Mouse (Mus musculus): ENCODE measurements at regions not wholly inside any gene's neighbourhood (a gene's known extent, or its start where the extent isn't known, plus 50 kb on each side); places are given as distances from the start of the nearest gene placed in this dataset.

GRCm38 (mm10) chr19:54855190-54855589 lies 271.8 kb downstream of the Gpam start:
- no peak overlapping the region for H3K4me2 ChIP-seq (ENCODE audit: low read depth, low read length)
- DNase-seq (ENCODE audit: low spot score) (no peak), ATAC-seq (replicated peaks; ENCODE audit: insufficient number of reproducible peaks, low FRiP score, low TSS enrichment, low read depth) (no peak)
- H3K27ac ChIP-seq (replicated peaks; ENCODE audit: low read depth, low read length): no peak overlapping the region
- no peaks in the 10 kb centered on the region for H3K36me3 ChIP-seq (replicated peaks; ENCODE audit: control insufficient read depth, insufficient read depth, low read depth, low read length)
- no peaks in the 10 kb centered on the region for H3K4me1 ChIP-seq (ENCODE audit: control insufficient read depth, insufficient read depth, low read length)
- H3K9ac ChIP-seq (replicated peaks; ENCODE audit: low read length): no peak overlapping the region
- H3K27me3 ChIP-seq (ENCODE audit: control insufficient read depth, insufficient read depth, low read length): no peaks in the 10 kb centered on the region
- 76% methylated on average over 2 of the region's 2 CpGs for WGBS
- H3K4me3 ChIP-seq (ENCODE audit: low read depth, low read length): no peak overlapping the region
- H3K9me3 ChIP-seq (replicated peaks; ENCODE audit: control insufficient read depth, low read length): no peaks in the 10 kb centered on the region

- H3K9ac ChIP-seq (replicated peaks; ENCODE audit: low read length): no peak overlapping the region
- no peaks in the 10 kb centered on the region for H3K9me3 ChIP-seq (replicated peaks; ENCODE audit: control insufficient read depth, low read length)
- no peak overlapping the region for H3K27ac ChIP-seq (replicated peaks; ENCODE audit: low read depth, low read length)
- H3K27me3 ChIP-seq (ENCODE audit: control insufficient read depth, insufficient read depth, low read length): no peaks in the 10 kb centered on the region
- no peak overlapping the region for H3K4me3 ChIP-seq (ENCODE audit: low read depth, low read length)
- 92% methylated on average over 3 of the region's 3 CpGs for WGBS
- H3K4me2 ChIP-seq (ENCODE audit: low read depth, low read length): no peak overlapping the region
- H3K4me1 ChIP-seq (ENCODE audit: control insufficient read depth, insufficient read depth, low read length): no peaks in the 10 kb centered on the region
- H3K36me3 ChIP-seq (replicated peaks; ENCODE audit: control insufficient read depth, insufficient read depth, low read depth, low read length): no peaks in the 10 kb centered on the region
- DNase-seq (ENCODE audit: low spot score): no peak
- ATAC-seq (replicated peaks; ENCODE audit: insufficient number of reproducible peaks, low FRiP score, low TSS enrichment, low read depth): no peak
These were observed 288.8 kb downstream of the Gpam start for GRCm38 (mm10) chr19:54838231-54838630.

GRCm38 (mm10) chr19:54836451-54836850 lies 290.6 kb downstream of the Gpam start:
- Histone ChIP-seq H3K4me2 (ENCODE audit: low read depth, low read length) (no peak overlapping the region), H3K36me3 (replicated peaks; ENCODE audit: control insufficient read depth, insufficient read depth, low read depth, low read length) (no peaks in the 10 kb centered on the region), H3K27ac (replicated peaks; ENCODE audit: low read depth, low read length) (no peak overlapping the region), H3K4me3 (ENCODE audit: low read depth, low read length) (no peak overlapping the region), H3K27me3 (ENCODE audit: control insufficient read depth, insufficient read depth, low read length) (no peaks in the 10 kb centered on the region), H3K4me1 (ENCODE audit: control insufficient read depth, insufficient read depth, low read length) (no peaks in the 10 kb centered on the region), H3K9ac (replicated peaks; ENCODE audit: low read length) (no peak overlapping the region), H3K9me3 (replicated peaks; ENCODE audit: control insufficient read depth, low read length) (no peaks in the 10 kb centered on the region)
- DNase-seq (ENCODE audit: low spot score): no peak
- ATAC-seq (replicated peaks; ENCODE audit: insufficient number of reproducible peaks, low FRiP score, low TSS enrichment, low read depth): no peak
- WGBS: 88% methylated on average over 2 of the region's 2 CpGs

GRCm38 (mm10) chr19:54822161-54822560 lies 304.9 kb downstream of the Gpam start:
- Histone ChIP-seq H3K27me3 (ENCODE audit: control insufficient read depth, insufficient read depth, low read length) (no peaks in the 10 kb centered on the region), H3K9me3 (replicated peaks; ENCODE audit: control insufficient read depth, low read length) (no peaks in the 10 kb centered on the region), H3K9ac (replicated peaks; ENCODE audit: low read length) (no peak overlapping the region), H3K36me3 (replicated peaks; ENCODE audit: control insufficient read depth, insufficient read depth, low read depth, low read length) (no peaks in the 10 kb centered on the region), H3K4me1 (ENCODE audit: control insufficient read depth, insufficient read depth, low read length) (no peaks in the 10 kb centered on the region), H3K4me2 (ENCODE audit: low read depth, low read length) (no peak overlapping the region), H3K4me3 (ENCODE audit: low read depth, low read length) (no peak overlapping the region), H3K27ac (replicated peaks; ENCODE audit: low read depth, low read length) (no peak overlapping the region)
- DNase-seq (ENCODE audit: low spot score) (no peak), ATAC-seq (replicated peaks; ENCODE audit: insufficient number of reproducible peaks, low FRiP score, low TSS enrichment, low read depth) (no peak)
- 86% methylated on average over 5 of the region's 5 CpGs for WGBS

- no peaks in the 10 kb centered on the region for H3K27me3 ChIP-seq (ENCODE audit: control insufficient read depth, insufficient read depth, low read length)
- no peak overlapping the region for H3K27ac ChIP-seq (replicated peaks; ENCODE audit: low read depth, low read length)
- no peak overlapping the region for H3K4me3 ChIP-seq (ENCODE audit: low read depth, low read length)
- no peaks in the 10 kb centered on the region for H3K4me1 ChIP-seq (ENCODE audit: control insufficient read depth, insufficient read depth, low read length)
- H3K4me2 ChIP-seq (ENCODE audit: low read depth, low read length): no peak overlapping the region
- WGBS: 81% methylated on average over 4 of the region's 4 CpGs
- no peaks in the 10 kb centered on the region for H3K9me3 ChIP-seq (replicated peaks; ENCODE audit: control insufficient read depth, low read length)
- no peaks in the 10 kb centered on the region for H3K36me3 ChIP-seq (replicated peaks; ENCODE audit: control insufficient read depth, insufficient read depth, low read depth, low read length)
- no peak for DNase-seq (ENCODE audit: low spot score)
- ATAC-seq (replicated peaks; ENCODE audit: insufficient number of reproducible peaks, low FRiP score, low TSS enrichment, low read depth): no peak
- no peak overlapping the region for H3K9ac ChIP-seq (replicated peaks; ENCODE audit: low read length)
These were observed 306.5 kb downstream of the Gpam start for GRCm38 (mm10) chr19:54820587-54820986.

- WGBS: 87% methylated on average over 8 of the region's 8 CpGs
- ATAC-seq (replicated peaks; ENCODE audit: insufficient number of reproducible peaks, low FRiP score, low TSS enrichment, low read depth): no peak
- no peak overlapping the region for H3K4me3 ChIP-seq (ENCODE audit: low read depth, low read length)
These were observed 325.8 kb downstream of the Gpam start for GRCm38 (mm10) chr19:54801123-54801742.

GRCm38 (mm10) chr19:54787171-54787570 lies 339.9 kb downstream of the Gpam start:
- ATAC-seq (replicated peaks; ENCODE audit: insufficient number of reproducible peaks, low FRiP score, low TSS enrichment, low read depth): no peak

More at GRCm38 (mm10) chr19:54801123-54801742, 325.8 kb downstream of the Gpam start:
- no peaks in the 10 kb centered on the region for H3K9me3 ChIP-seq (replicated peaks; ENCODE audit: control insufficient read depth, low read length)
- H3K4me1 ChIP-seq (ENCODE audit: control insufficient read depth, insufficient read depth, low read length): no peaks in the 10 kb centered on the region
- no peaks in the 10 kb centered on the region for H3K27me3 ChIP-seq (ENCODE audit: control insufficient read depth, insufficient read depth, low read length)
- DNase-seq (ENCODE audit: low spot score): no peak
- no peak overlapping the region for H3K27ac ChIP-seq (replicated peaks; ENCODE audit: low read depth, low read length)
- no peak overlapping the region for H3K4me2 ChIP-seq (ENCODE audit: low read depth, low read length)
- H3K9ac ChIP-seq (replicated peaks; ENCODE audit: low read length): no peak overlapping the region
- no peaks in the 10 kb centered on the region for H3K36me3 ChIP-seq (replicated peaks; ENCODE audit: control insufficient read depth, insufficient read depth, low read depth, low read length)

GRCm38 (mm10) chr19:54783729-54784128 lies 343.3 kb downstream of the Gpam start:
- WGBS: 75% methylated on average over 1 of the region's 1 CpGs
- ATAC-seq (replicated peaks; ENCODE audit: insufficient number of reproducible peaks, low FRiP score, low TSS enrichment, low read depth): no peak
- Histone ChIP-seq H3K27ac (replicated peaks; ENCODE audit: low read depth, low read length) (no peak overlapping the region), H3K9me3 (replicated peaks; ENCODE audit: control insufficient read depth, low read length) (no peaks in the 10 kb centered on the region), H3K4me3 (ENCODE audit: low read depth, low read length) (no peak overlapping the region), H3K27me3 (ENCODE audit: control insufficient read depth, insufficient read depth, low read length) (no peaks in the 10 kb centered on the region), H3K4me2 (ENCODE audit: low read depth, low read length) (no peak overlapping the region), H3K9ac (replicated peaks; ENCODE audit: low read length) (no peak overlapping the region), H3K36me3 (replicated peaks; ENCODE audit: control insufficient read depth, insufficient read depth, low read depth, low read length) (no peaks in the 10 kb centered on the region), H3K4me1 (ENCODE audit: control insufficient read depth, insufficient read depth, low read length) (no peaks in the 10 kb centered on the region)
- peak; percentile 4 for DNase-seq (ENCODE audit: low spot score)

More at GRCm38 (mm10) chr19:54787171-54787570, 339.9 kb downstream of the Gpam start:
- Histone ChIP-seq H3K4me1 (ENCODE audit: control insufficient read depth, insufficient read depth, low read length) (no peaks in the 10 kb centered on the region), H3K27ac (replicated peaks; ENCODE audit: low read depth, low read length) (no peak overlapping the region), H3K4me3 (ENCODE audit: low read depth, low read length) (no peak overlapping the region), H3K4me2 (ENCODE audit: low read depth, low read length) (no peak overlapping the region), H3K9me3 (replicated peaks; ENCODE audit: control insufficient read depth, low read length) (no peaks in the 10 kb centered on the region), H3K9ac (replicated peaks; ENCODE audit: low read length) (no peak overlapping the region), H3K27me3 (ENCODE audit: control insufficient read depth, insufficient read depth, low read length) (no peaks in the 10 kb centered on the region), H3K36me3 (replicated peaks; ENCODE audit: control insufficient read depth, insufficient read depth, low read depth, low read length) (no peaks in the 10 kb centered on the region)
- WGBS: 74% methylated on average over 3 of the region's 3 CpGs
- no peak for DNase-seq (ENCODE audit: low spot score)
